ENCODE assay signal across 17 mouse cellular contexts in genomic region chr17:90912341-90912740, GRCm38 (mm10).
DNase-seq lines count a peak whose midpoint lies in the region; TF ChIP-seq lines count a peak whose summit lies in the region.
"Had no signal": no experiment of that assay in that cellular context is flagged by ENCODE, and none has a peak within 500 bp of the region (broad histone marks: within the 10 kb centered on the region; RNA-seq: fewer than 3 reads in every experiment).

No protein-coding gene starts in this region.

- no peak overlapping the region for H3K9ac ChIP-seq in heart, adult 2 months (ENCODE audit: low read depth, low read length)
- H3K9ac ChIP-seq: heart, embryonic 15.5 days; hindbrain, embryonic 13.5 days had no signal

- no peak for TF ChIP-seq CTCF in layer of hippocampus, adult 2 months (conservative IDR thresholded peaks at IDR 0.05)
- TF ChIP-seq CTCF in heart, adult 2 months (IDR thresholded peaks at IDR 0.05), result no peak

- no peaks in the 10 kb centered on the region for H3K79me2 ChIP-seq in heart, adult 2 months (replicated peaks; ENCODE audit: control insufficient read depth, insufficient read depth, low read length)

- H3K4me3 ChIP-seq in layer of hippocampus, adult 2 months, result no peak overlapping the region
- H3K4me3 ChIP-seq in heart, adult 2 months, result no peak overlapping the region
- H3K4me3 ChIP-seq: embryonic facial prominence, embryonic 10.5 days; heart, embryonic 15.5 days; hindbrain, embryonic 13.5 days had no signal

- H3K4me1 ChIP-seq in heart, adult 2 months (ENCODE audit: control insufficient read depth, insufficient read depth, low read length), result no peaks in the 10 kb centered on the region
- H3K4me1 ChIP-seq: embryonic facial prominence, embryonic 10.5 days; heart, embryonic 15.5 days; hindbrain, embryonic 13.5 days had no signal

- no peaks in the 10 kb centered on the region for H3K36me3 ChIP-seq in heart, adult 2 months (ENCODE audit: control insufficient read depth, insufficient read depth, low read length)
- H3K36me3 ChIP-seq: embryonic facial prominence, embryonic 10.5 days; heart, embryonic 15.5 days; hindbrain, embryonic 13.5 days had no signal

- no peak for TF ChIP-seq EP300 in heart, adult 2 months (IDR thresholded peaks at IDR 0.05; ENCODE audit: insufficient read depth, low read depth, low read length)

- no peak overlapping the region for H3K27ac ChIP-seq in layer of hippocampus, adult 2 months
- H3K27ac ChIP-seq in heart, adult 2 months, result no peak overlapping the region
- H3K27ac ChIP-seq: embryonic facial prominence, embryonic 10.5 days; heart, embryonic 15.5 days; hindbrain, embryonic 13.5 days; hindbrain, postnatal 0 days had no signal

- intact Hi-C loops in heart, adult 2 months (cut with DNase I), result no loop called here

- H3K27me3 ChIP-seq in heart, adult 2 months (ENCODE audit: control insufficient read depth, insufficient read depth, low read length), result no peaks in the 10 kb centered on the region
- H3K27me3 ChIP-seq: heart, embryonic 15.5 days; hindbrain, embryonic 13.5 days had no signal

- no peak for TF ChIP-seq POLR2A in heart, adult 2 months (IDR thresholded peaks at IDR 0.05; ENCODE audit: insufficient read depth, low read depth, low read length)

- DNase-seq in cerebellum, adult 18-20 months, result peak; percentile 31 to 39
- DNase-seq in cerebellum, postnatal 4 days (ENCODE audit: low spot score in 2 of 2), result no peak
- DNase-seq in 416B (ENCODE audit: low read depth), result peak; percentile 0
- DNase-seq in brain, adult 2 months (ENCODE audit: low read depth, low spot score), result peak; percentile 65
- peak; percentile 41 to 48 for DNase-seq in cerebellum, postnatal 10 days
- no peak for DNase-seq in layer of hippocampus, adult 2 months (ENCODE audit: low spot score in 2 of 2)
- DNase-seq in heart, adult 2 months, result no peak
- DNase-seq: adrenal gland, adult 8-10 months; adrenal gland, postnatal 36 days; gastrocnemius, postnatal 10 days; heart, adult 18-20 months; heart, postnatal 14 days; kidney, adult 11 months had no signal

Comparison
In these comparisons a context has a peak if more than half of its experiments do, and no peak if none do; other contexts are left out.
1. DNase-seq: peak in cerebellum, adult 18-20 months (2 of 2), 416B (single experiment), brain, adult 2 months (single experiment) and cerebellum, postnatal 10 days (2 of 2); none in cerebellum, postnatal 4 days (0 of 2), layer of hippocampus, adult 2 months (0 of 2) and heart, adult 2 months (0 of 2).